Mouse (Mus musculus) cortical plate, adult 2 months (tissue): ENCODE results near the gene Olfr1239.

Experiments used
- CTCF ChIP-seq: fragments of 200-500 bp; IDR thresholded peaks from 2 replicates; pipeline ENCODE4 v1.5.1; 2011; ENCODE audit warnings: mild to moderate bottlenecking, control low read depth, low read length; ENCODE audit not compliant: insufficient read depth; ENCODE audit errors: extremely low read depth
- POLR2A ChIP-seq: fragments of 200-500 bp; IDR thresholded peaks from 2 replicates; pipeline ENCODE4 v1.6.1; 2011; ENCODE audit warnings: mild to moderate bottlenecking, low read length, control low read depth; ENCODE audit not compliant: insufficient read depth; ENCODE audit errors: extremely low read depth

DNA sequence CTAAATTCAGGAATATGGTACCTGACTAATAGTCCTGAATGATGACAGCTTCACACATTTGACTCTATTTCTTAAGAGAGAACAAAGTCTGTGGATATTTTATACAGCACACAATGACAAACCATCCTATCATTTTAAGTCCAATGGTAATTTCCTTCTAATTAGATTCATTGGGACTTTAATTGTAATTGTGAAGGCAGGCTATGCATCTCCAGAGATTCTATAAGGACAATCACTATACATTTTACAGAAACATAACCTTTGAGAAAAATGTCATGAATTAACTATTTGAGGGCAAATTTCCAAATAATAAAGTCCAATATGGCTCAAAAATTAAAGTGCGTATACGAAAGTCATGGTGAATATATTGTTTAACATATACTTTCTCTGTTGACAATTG is at the start of gene Olfr1239:
- TF ChIP-seq POLR2A (no peak), CTCF (no peak)
